Mouse (Mus musculus) ovary, adult 2 months (tissue): ENCODE data around the gene Zfp759. TPM values are rescaled to one million over a fixed set of nuclear protein-coding genes. Genes with fewer than 3 reads are reported as not detected.

Experiments used
- polyA plus RNA-seq: library from polyadenylated mRNA; depleted of rRNA; stranded (reverse); fragments of >200 nt; gene quantifications from 2 replicates; pipeline ENCODE4 v1.2.3, GENCODE M21; 2012; rRNA removed

Zfp759 gene
- polyA plus RNA-seq, result 0.10 and 0.14 TPM in 2 replicates

GRCm38 (mm10) chr13:67121360-67121759, at the start of gene Zfp759:
Zfp759 (plus strand) TSS chr13:67121660.

DNA sequence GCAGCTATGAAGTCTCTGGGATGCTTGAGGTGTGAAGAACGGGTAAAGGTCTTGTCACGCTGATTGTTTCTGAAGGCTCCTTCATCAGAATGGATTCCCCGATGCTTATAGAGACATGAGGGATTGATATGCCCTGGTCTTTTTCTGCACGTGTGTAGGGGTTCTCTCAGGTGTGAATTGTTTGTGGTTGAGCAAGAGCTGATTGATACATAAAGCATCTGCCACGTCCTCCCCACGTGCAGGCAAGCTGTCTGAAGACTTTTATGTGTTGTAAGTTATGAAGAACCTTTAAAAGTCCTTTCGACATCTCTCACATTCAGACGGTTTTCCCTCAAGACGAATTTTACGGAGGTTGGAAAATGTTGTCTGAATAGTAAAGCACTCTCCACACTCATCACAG, 23.6 kb upstream of the Zfp759 start, which contains the start of gene Zfp708:
Gene Zfp708, minus strand, starts transcription at position 101 of the 400 bp plus-strand sequence.

DNA sequence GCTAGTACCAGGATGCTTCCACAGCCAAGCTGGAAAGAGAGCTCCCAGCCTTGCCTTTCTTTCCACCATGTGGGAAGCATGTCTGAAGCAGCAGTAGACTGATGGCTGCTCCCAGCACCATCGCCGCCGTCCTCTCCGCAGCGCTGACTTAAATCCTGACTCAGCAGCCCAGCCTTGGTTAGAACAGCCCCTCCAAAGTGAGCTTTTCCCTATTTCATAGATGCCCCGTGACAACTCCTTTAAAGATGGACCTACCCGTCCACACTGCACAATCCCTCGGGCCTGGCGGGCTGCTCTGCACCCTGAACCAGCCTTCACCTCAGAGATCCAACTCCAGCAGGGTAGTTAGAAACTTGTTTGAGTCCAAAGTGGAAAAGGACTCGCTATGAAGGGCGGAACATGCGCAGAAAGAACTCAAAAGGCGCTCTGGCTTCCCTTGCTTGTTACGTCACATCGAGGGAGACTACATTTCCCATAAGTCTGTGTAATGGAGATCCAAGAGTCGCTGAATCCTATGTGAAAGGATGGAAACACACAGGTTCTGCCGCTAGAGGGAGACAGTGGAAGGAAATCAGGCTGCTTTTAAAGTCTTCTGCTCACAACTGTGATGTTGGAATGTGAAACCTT, 13.2 kb upstream of the Zfp759 start, which contains the start of gene Gm28557:
Gene Gm28557, minus strand, starts transcription at position 411 of the 627 bp plus-strand sequence.

DNA sequence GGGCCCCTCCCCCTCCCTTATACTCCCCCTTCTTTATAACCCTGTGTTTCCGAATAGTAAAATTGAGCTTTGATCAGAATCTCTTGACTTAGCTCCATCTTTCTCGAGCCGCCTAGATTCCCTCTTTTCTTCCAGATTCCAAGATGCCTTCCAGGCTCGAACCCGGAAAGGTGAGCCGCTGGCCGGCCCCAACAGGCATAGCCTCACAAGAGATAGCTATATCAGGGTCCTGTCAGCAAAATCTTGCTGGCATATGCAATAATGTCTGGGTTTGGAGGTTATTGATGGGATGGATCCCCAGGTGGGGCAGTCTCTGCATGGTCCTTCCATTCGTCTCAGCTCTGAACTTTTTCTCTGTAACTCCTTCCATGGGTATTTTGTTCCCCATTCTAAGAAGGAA, 5.3 kb upstream of the Zfp759 start, which contains the start of gene Rslcan18:
Gene Rslcan18, minus strand, starts transcription at position 101 of the 400 bp plus-strand sequence.

DNA sequence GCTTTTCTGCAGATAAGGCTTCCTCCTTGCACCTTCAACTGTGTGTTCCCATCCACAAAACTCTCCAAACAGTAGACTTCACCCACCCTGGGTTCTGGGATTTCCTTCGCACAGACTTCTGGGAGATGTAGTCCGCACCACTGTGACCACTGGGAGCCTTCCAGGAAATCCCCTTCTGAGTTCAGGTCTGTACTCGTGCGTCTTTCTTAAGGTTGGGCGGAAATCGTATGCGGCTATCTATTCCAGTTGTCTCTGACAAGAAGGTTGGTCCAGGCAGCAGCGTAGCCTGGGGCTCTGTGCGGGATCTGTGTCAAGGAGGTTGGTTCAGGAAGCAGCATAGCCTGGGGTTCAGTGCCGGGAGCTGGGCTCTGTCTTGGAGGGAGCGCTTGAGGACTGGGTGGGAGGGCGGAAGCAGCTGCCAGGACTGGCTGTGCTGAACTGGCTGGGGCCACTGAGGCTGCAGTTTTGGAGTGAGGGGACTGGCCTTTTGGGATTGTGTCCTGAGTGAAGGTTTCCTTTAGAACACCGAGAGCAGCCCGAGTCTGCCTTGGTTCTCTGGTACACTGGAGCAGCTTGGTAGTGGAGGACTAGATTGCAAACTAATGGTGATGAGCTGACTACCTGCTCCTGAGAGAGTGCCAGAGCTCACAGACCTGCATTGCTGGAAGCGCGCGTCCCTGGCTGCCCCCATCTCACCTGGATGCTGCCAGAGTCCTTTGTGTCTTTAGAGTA, 51.7 kb downstream of the Zfp759 start, which contains the start of gene Rsl1:
Gene Rsl1, plus strand, starts transcription at position 192 of the 732 bp plus-strand sequence.

Other genes with a start within 250 kb of the Zfp759 start
- 0.24 TPM in 1 of 2 replicates, not detected in the other for gene Gm10767, start 216.7 kb upstream of the Zfp759 start, polyA plus RNA-seq
- 0.03 and 0.14 TPM in 2 replicates for gene Zfp712, start 60.5 kb upstream of the Zfp759 start, polyA plus RNA-seq
- gene Zfp708, start 23.7 kb upstream of the Zfp759 start, polyA plus RNA-seq, result not detected in 2 replicates
- 2.3 and 3.3 TPM in 2 replicates for gene Gm28557, start 13.1 kb upstream of the Zfp759 start, polyA plus RNA-seq
- gene Rslcan18, start 5.4 kb upstream of the Zfp759 start, polyA plus RNA-seq, result 0.07 and 0.17 TPM in 2 replicates
- 0.36 and 0.61 TPM in 2 replicates for gene Rsl1, start 51.5 kb downstream of the Zfp759 start, polyA plus RNA-seq
- 0.10 and 0.23 TPM in 2 replicates for gene Zfp455, start 72.8 kb downstream of the Zfp759 start, polyA plus RNA-seq
- gene Zfp458, start 156.8 kb downstream of the Zfp759 start, polyA plus RNA-seq, result 0.37 and 0.39 TPM in 2 replicates
- gene Zfp457, start 184.8 kb downstream of the Zfp759 start, polyA plus RNA-seq, result 1.1 and 1.5 TPM in 2 replicates
- gene Zfp595, start 210.9 kb downstream of the Zfp759 start, polyA plus RNA-seq, result 0.23 and 0.29 TPM in 2 replicates
- not detected in 2 replicates for gene Gm28044, start 238.9 kb downstream of the Zfp759 start, polyA plus RNA-seq
- 0.10 and 0.12 TPM in 2 replicates for gene Zfp953, start 238.9 kb downstream of the Zfp759 start, polyA plus RNA-seq